Mouse (Mus musculus): ENCODE results near the gene Cadm2. TPM values are rescaled to one million over a fixed set of nuclear protein-coding genes. Genes with fewer than 3 reads are reported as not detected.

The Cadm2 gene
- 0.05 TPM in 1 of 2 replicates, not detected in the other for polyA plus RNA-seq (2012; rRNA removed)

GRCm38 (mm10) chr16:67620826-67621505, at the start of gene Cadm2:
Gene Cadm2, minus strand, starts transcription at chr16:67620908.

Data from ovary, adult 2 months (tissue).